Mouse (Mus musculus) cerebellum, adult 8-10 months (tissue): ENCODE results near the gene Gm21904.
"Not testable (repeated sequence)": the region's sequence is repeated elsewhere in the genome, so short reads cannot be mapped to it uniquely, and the experiment has no call there.

Experiments
- DNase-seq: peaks from one replicate; pipeline ENCODE4 v3.0.0; 2022

The Gm21904 gene

DNA sequence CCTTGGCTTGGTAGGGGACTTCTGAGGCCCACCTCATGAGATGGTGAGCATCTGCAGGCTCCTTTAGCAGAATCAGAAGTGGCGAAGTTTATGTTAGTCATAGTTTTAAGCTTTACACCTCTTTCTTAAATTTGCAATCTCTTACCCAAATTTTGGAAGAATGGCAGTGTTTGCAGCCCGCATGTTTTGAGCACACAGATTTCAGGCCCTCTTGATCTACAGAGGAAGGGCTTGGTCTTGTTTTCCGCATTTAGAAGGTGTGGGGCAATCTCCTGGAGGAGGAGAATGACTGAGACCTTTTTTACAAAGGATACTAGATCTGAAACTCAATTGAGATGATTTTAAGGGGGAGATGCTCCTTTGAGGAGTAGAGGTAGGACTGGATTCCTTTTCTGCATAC is at the start of gene Gm21904:
TSS of gene Gm21904 (minus strand) at position 101 of the 400 bp plus-strand sequence.
- DNase-seq: not testable (repeated sequence)

DNA sequence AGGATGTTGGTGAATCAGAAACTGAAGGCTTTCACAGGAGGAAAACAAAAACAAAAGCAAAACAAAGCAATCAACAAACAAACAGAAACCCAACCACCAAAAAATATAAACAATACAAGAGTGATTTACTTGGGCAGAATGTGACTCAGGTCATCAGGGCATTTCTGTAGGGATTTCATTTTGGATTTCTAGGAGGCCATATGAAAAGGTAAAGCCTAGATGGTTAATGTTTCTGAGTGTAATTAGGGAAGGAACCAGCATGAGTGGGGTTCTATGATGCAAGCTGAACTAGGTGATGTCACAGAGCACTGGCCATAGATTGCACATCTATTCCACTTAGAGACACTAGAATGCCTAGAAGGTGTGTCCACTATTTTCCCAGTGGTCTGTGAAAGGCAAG is 28.4 kb upstream of the Gm21904 start, which contains the start of the genes Gm20772 and Gm20831:
TSS of gene Gm20772 (plus strand) at position 301 of the 400 bp plus-strand sequence.
TSS of gene Gm20831 (plus strand) at position 301 of the 400 bp plus-strand sequence.
- DNase-seq: not testable (repeated sequence)
